Mouse (Mus musculus) ovary, postnatal 10 days (tissue): Measurements from ENCODE around the gene Ints5.
"Not testable (repeated sequence)": the region's sequence is repeated elsewhere in the genome, so short reads cannot be mapped to it uniquely, and the experiment has no call there.

Experiments
- DNase-seq: peaks from one replicate; pipeline ENCODE4 v3.0.0; 2022; ENCODE audit warnings: low spot score

Ints5 gene

GRCm38 (mm10) chr19:8887585-8888463, 5.0 kb upstream of the Ints5 start:
- DNase-seq, result no peak

GRCm38 (mm10) chr19:8888511-8889385, 4.1 kb upstream of the Ints5 start, which contains the start of the genes 1810009A15Rik and Gm49416:
Gene 1810009A15Rik, plus strand, starts transcription at chr19:8888853.
Gene Gm49416, plus strand, starts transcription at chr19:8888926.
- DNase-seq, result peak; percentile 90

GRCm38 (mm10) chr19:8895397-8895960, 2.7 kb downstream of the Ints5 start:
- DNase-seq, result no peak

- DNase-seq, result not testable (repeated sequence)
Measured at GRCm38 (mm10) chr19:8896231-8896630, 3.4 kb downstream of the Ints5 start.

GRCm38 (mm10) chr19:8897211-8897864, 4.5 kb downstream of the Ints5 start:
- DNase-seq, result peak; percentile 28

- DNase-seq, result peak; percentile 89
Measured at GRCm38 (mm10) chr19:8897865-8898495, 5.2 kb downstream of the Ints5 start, which contains the start of gene Ganab. Gene Ganab, plus strand, starts transcription at chr19:8898071.

- DNase-seq, result no peak
Measured at GRCm38 (mm10) chr19:8898576-8898975, 5.8 kb downstream of the Ints5 start.

GRCm38 (mm10) chr19:8899079-8899478, 6.3 kb downstream of the Ints5 start:
- DNase-seq, result no peak

- DNase-seq, result no peak
Measured at GRCm38 (mm10) chr19:8903412-8903811, 10.6 kb downstream of the Ints5 start.

- DNase-seq, result no peak
Measured at GRCm38 (mm10) chr19:8908531-8908930, 15.7 kb downstream of the Ints5 start.

GRCm38 (mm10) chr19:8911810-8912209, 19.0 kb downstream of the Ints5 start:
- no peak for DNase-seq

- DNase-seq, result no peak
Measured at GRCm38 (mm10) chr19:8914212-8914611, 21.4 kb downstream of the Ints5 start.

GRCm38 (mm10) chr19:8919000-8919399, 26.2 kb downstream of the Ints5 start:
- DNase-seq, result no peak

- DNase-seq, result no peak
Measured at GRCm38 (mm10) chr19:8919684-8920072, 26.9 kb downstream of the Ints5 start.

GRCm38 (mm10) chr19:8920073-8920736, 27.4 kb downstream of the Ints5 start, which contains the start of gene B3gat3:
Gene B3gat3, plus strand, starts transcription at chr19:8920374.
- peak; percentile 88 for DNase-seq

- DNase-seq, result no peak
Measured at GRCm38 (mm10) chr19:8920836-8921291, 28.1 kb downstream of the Ints5 start.

- DNase-seq, result no peak
Measured at GRCm38 (mm10) chr19:8921741-8922140, 28.9 kb downstream of the Ints5 start.

- no peak for DNase-seq
Measured at GRCm38 (mm10) chr19:8926766-8927165, 34.0 kb downstream of the Ints5 start.

- DNase-seq, result no peak
Measured at GRCm38 (mm10) chr19:8927891-8928525, 35.2 kb downstream of the Ints5 start.

GRCm38 (mm10) chr19:8928689-8929223, 36.0 kb downstream of the Ints5 start:
- DNase-seq, result no peak
